Mouse (Mus musculus) heart, embryonic 16.5 days (tissue): ENCODE measurements around the gene Crtc2. TPM values are rescaled to one million over a fixed set of nuclear protein-coding genes. Genes with fewer than 3 reads are reported as not detected.
"Not testable (repeated sequence)": the region's sequence is repeated elsewhere in the genome, so short reads cannot be mapped to it uniquely, and the experiment has no call there.

Source experiments
- ATAC-seq: fragments of 200-750 bp; cut with Nextera tagmentation; replicated peaks from 2 replicates; pipeline ENCODE4 v1.8.0; 2017; ENCODE audit warnings: moderate number of reproducible peaks; ENCODE audit not compliant: insufficient read depth, low FRiP score; ENCODE audit errors: extremely low read depth
- H3K27ac ChIP-seq: fragments of 300-500 bp; sonication (generic); 2 replicates; pipeline ENCODE4 v1.5.1; 2014; ENCODE audit warnings: mild to moderate bottlenecking, low read length, control low read depth, moderate library complexity
- H3K27me3 ChIP-seq: fragments of 300-500 bp; sonication (generic); 2 replicates; pipeline ENCODE4 v1.6.1; 2014; ENCODE audit warnings: low read length, mixed read lengths; ENCODE audit not compliant: control insufficient read depth, insufficient read depth
- H3K36me3 ChIP-seq: fragments of 300-500 bp; sonication (generic); 2 replicates; pipeline ENCODE4 v1.6.1; 2014; ENCODE audit not compliant: control insufficient read depth, insufficient read depth
- H3K4me1 ChIP-seq: fragments of 300-500 bp; sonication (generic); 2 replicates; pipeline ENCODE4 v1.6.1; 2014; ENCODE audit warnings: low read length, mixed read lengths; ENCODE audit not compliant: control insufficient read depth, insufficient read depth
- H3K4me2 ChIP-seq: fragments of 300-500 bp; sonication (generic); 2 replicates; pipeline ENCODE4 v1.6.1; 2014; ENCODE audit warnings: low read depth, mild to moderate bottlenecking, control low read depth, low read length
- H3K4me3 ChIP-seq: fragments of 300-500 bp; sonication (generic); 2 replicates; pipeline ENCODE4 v1.5.1; 2014; ENCODE audit warnings: mild to moderate bottlenecking, control low read depth, low read length
- H3K9ac ChIP-seq: fragments of 300-500 bp; sonication (generic); 2 replicates; pipeline ENCODE4 v1.6.1; 2014; ENCODE audit warnings: low read length, control low read depth
- H3K9me3 ChIP-seq: fragments of 300-500 bp; sonication (generic); replicated peaks from 2 replicates; pipeline ENCODE4 v1.6.1; 2016; ENCODE audit warnings: low read length; ENCODE audit not compliant: control insufficient read depth
- WGBS: fragments of 180-500 bp; shearing (Covaris S2); extraction: QIAGEN DNeasy Blood & Tissue Kit; methylation state at CpG from one replicate; pipeline ENCODE4 v1.1.7; 2014; 5-methylcytosine and 5-hydroxymethylcytosine counted together
- polyA plus RNA-seq: library from polyadenylated mRNA; unstranded; fragments of >200 nt; fragmentation: Nextera tagmentation; extraction: Ambion mirVana; gene quantifications from 2 replicates; pipeline ENCODE4 v1.2.1, GENCODE M21; 2015

Crtc2 gene
- polyA plus RNA-seq, 1 experiment from 2014 or later = 12.2 TPM

GRCm38 (mm10) chr3:90289403-90289802 is 35.4 kb downstream of the Crtc2 start:
- not testable (repeated sequence) for H3K36me3 ChIP-seq, H3K9me3 ChIP-seq, H3K4me3 ChIP-seq, ATAC-seq, H3K4me1 ChIP-seq, H3K9ac ChIP-seq, H3K27me3 ChIP-seq, H3K4me2 ChIP-seq, H3K27ac ChIP-seq
- WGBS = 54% methylated on average over 2 of the region's 3 CpGs

GRCm38 (mm10) chr3:90290602-90291001 is 36.6 kb downstream of the Crtc2 start:
- H3K9ac ChIP-seq = no peak overlapping the region
- H3K4me2 ChIP-seq = no peak overlapping the region
- no peaks in the 10 kb centered on the region for H3K9me3 ChIP-seq
- WGBS = 82% methylated on average over 1 of the region's 1 CpGs
- H3K4me1 ChIP-seq = peaks cover 17% of the 10 kb centered on the region
- H3K4me3 ChIP-seq = no peak overlapping the region
- no peaks in the 10 kb centered on the region for H3K36me3 ChIP-seq
- ATAC-seq = no peak
- H3K27ac ChIP-seq = no peak overlapping the region
- no peaks in the 10 kb centered on the region for H3K27me3 ChIP-seq

GRCm38 (mm10) chr3:90291982-90292344 is 38.0 kb downstream of the Crtc2 start:
- H3K4me1 ChIP-seq = peaks cover 19% of the 10 kb centered on the region
- peak overlapping the region; percentile 88 for H3K27ac ChIP-seq
- peak overlapping the region; percentile 73 for H3K4me2 ChIP-seq
- no peaks in the 10 kb centered on the region for H3K36me3 ChIP-seq
- ATAC-seq = no peak
- H3K4me3 ChIP-seq = peak overlapping the region; percentile 62
- WGBS = 28% methylated on average over 2 of the region's 2 CpGs
- no peaks in the 10 kb centered on the region for H3K27me3 ChIP-seq
- no peaks in the 10 kb centered on the region for H3K9me3 ChIP-seq
- peak overlapping the region; percentile 76 for H3K9ac ChIP-seq

GRCm38 (mm10) chr3:90292345-90293275 is 38.6 kb downstream of the Crtc2 start, which contains the start of gene Gatad2b:
TSS of gene Gatad2b (plus strand) at chr3:90293178.
- Histone ChIP-seq H3K36me3 (no peaks in the 10 kb centered on the region), H3K27ac (peak within 1 kb of the TSS; percentile 97), H3K9me3 (no peaks in the 10 kb centered on the region), H3K4me1 (peaks cover 19% of the 10 kb centered on the region), H3K27me3 (no peaks in the 10 kb centered on the region), H3K4me2 (peak within 1 kb of the TSS; percentile 89), H3K9ac (peak within 1 kb of the TSS; percentile 94), H3K4me3 (peak within 1 kb of the TSS; percentile 94)
- peak; percentile 97 for ATAC-seq
- under 1% methylated on average over 46 of the region's 47 CpGs for WGBS

- ATAC-seq = peak; percentile 20
- 1% methylated on average over 33 of the region's 68 CpGs for WGBS
- H3K4me2 ChIP-seq = peak overlapping the region; percentile 89
- H3K4me3 ChIP-seq = peak overlapping the region; percentile 94
- H3K4me1 ChIP-seq = peaks cover 19% of the 10 kb centered on the region
- H3K27ac ChIP-seq = peak overlapping the region; percentile 97
- H3K9ac ChIP-seq = peak overlapping the region; percentile 94
- no peaks in the 10 kb centered on the region for H3K36me3 ChIP-seq
- H3K27me3 ChIP-seq = no peaks in the 10 kb centered on the region
- no peaks in the 10 kb centered on the region for H3K9me3 ChIP-seq
These were observed 39.5 kb downstream of the Crtc2 start for GRCm38 (mm10) chr3:90293352-90294063.

GRCm38 (mm10) chr3:90294064-90294440 is 40.1 kb downstream of the Crtc2 start:
- Histone ChIP-seq H3K9me3 (no peaks in the 10 kb centered on the region), H3K27me3 (no peaks in the 10 kb centered on the region), H3K4me3 (peak overlapping the region; percentile 94), H3K27ac (peak overlapping the region; percentile 97), H3K36me3 (no peaks in the 10 kb centered on the region), H3K4me1 (peaks cover 19% of the 10 kb centered on the region), H3K9ac (peak overlapping the region; percentile 94), H3K4me2 (peak overlapping the region; percentile 89)
- 3% methylated on average over 11 of the region's 11 CpGs for WGBS
- no peak for ATAC-seq

- peak overlapping the region; percentile 89 for H3K4me2 ChIP-seq
- 55% methylated on average over 2 of the region's 2 CpGs for WGBS
- H3K27ac ChIP-seq = peak overlapping the region; percentile 21; the same call in 1 of the 2 replicates
- H3K4me1 ChIP-seq = peaks cover 19% of the 10 kb centered on the region
- no peaks in the 10 kb centered on the region for H3K27me3 ChIP-seq
- H3K9me3 ChIP-seq = no peaks in the 10 kb centered on the region
- H3K9ac ChIP-seq = peak overlapping the region; percentile 50; the same call in 1 of the 2 replicates
- ATAC-seq = no peak
- H3K4me3 ChIP-seq = peak overlapping the region; percentile 94
- no peaks in the 10 kb centered on the region for H3K36me3 ChIP-seq
These were observed 40.7 kb downstream of the Crtc2 start for GRCm38 (mm10) chr3:90294651-90295050.

GRCm38 (mm10) chr3:90305801-90306200 is 51.8 kb downstream of the Crtc2 start:
- H3K4me1 ChIP-seq = peaks cover 8% of the 10 kb centered on the region
- H3K9ac ChIP-seq = no peak overlapping the region
- no peaks in the 10 kb centered on the region for H3K27me3 ChIP-seq
- ATAC-seq = no peak
- no peak overlapping the region for H3K4me3 ChIP-seq
- H3K4me2 ChIP-seq = no peak overlapping the region
- H3K27ac ChIP-seq = no peak overlapping the region
- H3K36me3 ChIP-seq = no peaks in the 10 kb centered on the region
- WGBS = 60% methylated on average over 3 of the region's 3 CpGs
- no peaks in the 10 kb centered on the region for H3K9me3 ChIP-seq

- no peak for ATAC-seq
- H3K36me3 ChIP-seq = 0 out of 2 replicates have a peak, but pooled peaks cover 2% of the 10 kb centered on the region
- no peak overlapping the region for H3K4me2 ChIP-seq
- no peak overlapping the region for H3K27ac ChIP-seq
- peaks cover 11% of the 10 kb centered on the region for H3K4me1 ChIP-seq
- no peaks in the 10 kb centered on the region for H3K27me3 ChIP-seq
- H3K9me3 ChIP-seq = no peaks in the 10 kb centered on the region
- no peak overlapping the region for H3K9ac ChIP-seq
- H3K4me3 ChIP-seq = no peak overlapping the region
These were observed 55.6 kb downstream of the Crtc2 start for GRCm38 (mm10) chr3:90309589-90309988.
